Mouse (Mus musculus): ENCODE measurements around the gene Zbtb16.

The Zbtb16 gene

DNA sequence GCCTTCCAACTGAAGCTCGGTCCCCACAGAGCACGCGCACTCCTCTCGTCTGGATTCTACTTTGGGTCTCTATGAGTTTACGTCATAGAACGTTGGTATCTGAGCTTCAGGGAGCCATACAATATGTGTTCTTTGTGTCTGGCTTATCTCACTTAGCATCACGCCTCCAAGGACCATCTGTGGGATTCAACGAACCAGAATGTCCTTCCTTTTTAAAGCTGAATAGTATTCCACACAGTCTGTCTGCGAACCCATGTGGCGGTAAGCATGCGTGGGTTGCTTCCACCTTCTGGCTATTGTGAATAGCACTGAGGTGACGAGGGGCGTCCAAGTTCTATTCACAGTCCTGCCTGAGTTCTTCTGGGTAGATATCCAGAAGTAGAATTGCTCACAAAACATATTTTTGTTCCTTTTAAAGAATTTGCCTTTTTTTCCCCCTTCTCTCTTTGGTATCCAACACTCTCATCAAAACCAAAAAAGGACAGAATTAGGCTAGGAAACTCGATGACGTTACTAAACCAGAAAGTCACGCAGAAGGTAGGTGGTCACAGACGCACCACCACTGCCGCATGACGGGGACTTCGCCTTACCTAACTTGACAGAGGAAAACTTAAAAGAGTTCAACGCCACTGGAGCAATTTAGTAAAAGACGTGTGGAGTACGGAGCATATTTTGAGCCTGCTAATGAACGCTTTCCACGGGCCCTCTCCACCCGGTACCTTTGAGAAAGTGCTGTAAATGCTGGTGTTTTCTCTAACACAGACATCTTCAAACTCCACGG lies 32.4 kb downstream of the Zbtb16 start:
- no peak for DNase-seq (ENCODE audit: low spot score)

DNA sequence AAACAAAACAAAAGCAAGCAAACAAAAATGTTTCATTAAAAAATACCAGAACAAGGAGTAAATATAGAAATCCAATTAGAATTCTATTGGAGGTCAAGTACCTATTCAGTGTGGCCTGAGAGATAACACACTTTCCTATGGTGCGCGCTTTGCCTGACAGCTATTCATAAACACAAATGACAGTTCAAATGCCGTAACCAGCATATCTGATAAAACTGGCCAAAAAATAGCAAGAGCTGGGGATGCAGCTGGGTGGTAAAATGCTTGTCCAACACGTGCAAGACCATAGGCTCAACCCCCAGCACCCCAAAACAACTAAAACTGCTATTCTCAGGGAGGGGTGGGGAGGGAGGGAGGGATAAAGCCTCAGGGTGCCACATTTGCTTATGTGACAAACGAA lies 33.6 kb downstream of the Zbtb16 start:
- DNase-seq (ENCODE audit: low spot score): no peak

GRCm38 (mm10) chr9:48801322-48801721 lies 34.7 kb downstream of the Zbtb16 start:
- no peak for DNase-seq (ENCODE audit: low spot score)

- no peak for DNase-seq (ENCODE audit: low spot score)
Observed at GRCm38 (mm10) chr9:48800627-48801026, 35.4 kb downstream of the Zbtb16 start.

DNA sequence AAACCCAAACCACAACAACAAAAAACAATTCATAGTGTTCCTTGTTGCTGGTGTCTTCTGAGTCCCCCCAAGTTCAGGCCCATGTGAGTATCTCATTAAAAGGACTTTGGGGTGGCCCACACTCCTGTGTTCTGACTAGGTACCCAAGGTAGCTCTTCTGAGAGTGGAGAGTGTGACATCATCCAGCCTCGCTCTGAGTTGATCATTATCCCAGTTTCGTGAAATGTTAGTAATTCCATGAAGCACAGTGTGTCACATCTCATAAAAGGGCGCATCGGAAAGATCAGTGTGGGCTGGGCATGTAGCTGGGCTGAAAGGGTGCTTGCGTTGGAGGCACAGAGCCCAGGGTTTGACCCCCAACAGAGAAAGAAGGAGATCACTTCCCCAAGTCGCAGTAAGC lies 38.0 kb downstream of the Zbtb16 start:
- no peak for DNase-seq (ENCODE audit: low spot score)

DNA sequence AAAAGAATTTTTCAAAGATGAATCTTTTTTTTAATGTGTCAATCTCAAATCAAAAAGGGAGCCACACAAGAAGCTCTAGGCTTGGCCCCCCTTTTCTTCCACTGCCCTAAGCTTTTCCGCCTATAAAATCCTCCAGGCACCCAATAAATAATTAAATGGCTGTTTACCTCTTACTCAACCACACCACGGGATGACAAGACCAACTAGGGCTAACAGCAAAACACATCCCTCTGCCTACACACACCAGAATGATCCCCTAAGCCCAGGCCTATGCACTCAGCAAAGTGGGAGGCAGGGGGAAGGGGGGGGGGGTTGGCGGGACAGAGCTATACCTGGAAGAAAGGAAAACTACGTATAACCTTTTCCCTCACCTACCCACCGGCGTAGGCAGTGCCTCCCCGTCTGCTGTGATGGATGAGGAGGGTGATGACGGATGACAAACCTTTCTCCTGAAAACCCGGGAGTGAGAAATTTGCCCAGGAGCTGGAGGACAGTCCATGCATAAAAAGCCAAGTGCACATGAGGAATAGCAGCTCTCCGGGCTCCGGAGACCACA lies 39.7 kb downstream of the Zbtb16 start:
- no peak for DNase-seq (ENCODE audit: low spot score)

- DNase-seq (ENCODE audit: low spot score): no peak
Observed at GRCm38 (mm10) chr9:48795740-48796139, 40.3 kb downstream of the Zbtb16 start.

- no peak for DNase-seq (ENCODE audit: low spot score)
Observed at GRCm38 (mm10) chr9:48795095-48795494, 40.9 kb downstream of the Zbtb16 start.

- DNase-seq (ENCODE audit: low spot score): no peak
Observed at GRCm38 (mm10) chr9:48794463-48794862, 41.6 kb downstream of the Zbtb16 start.

DNA sequence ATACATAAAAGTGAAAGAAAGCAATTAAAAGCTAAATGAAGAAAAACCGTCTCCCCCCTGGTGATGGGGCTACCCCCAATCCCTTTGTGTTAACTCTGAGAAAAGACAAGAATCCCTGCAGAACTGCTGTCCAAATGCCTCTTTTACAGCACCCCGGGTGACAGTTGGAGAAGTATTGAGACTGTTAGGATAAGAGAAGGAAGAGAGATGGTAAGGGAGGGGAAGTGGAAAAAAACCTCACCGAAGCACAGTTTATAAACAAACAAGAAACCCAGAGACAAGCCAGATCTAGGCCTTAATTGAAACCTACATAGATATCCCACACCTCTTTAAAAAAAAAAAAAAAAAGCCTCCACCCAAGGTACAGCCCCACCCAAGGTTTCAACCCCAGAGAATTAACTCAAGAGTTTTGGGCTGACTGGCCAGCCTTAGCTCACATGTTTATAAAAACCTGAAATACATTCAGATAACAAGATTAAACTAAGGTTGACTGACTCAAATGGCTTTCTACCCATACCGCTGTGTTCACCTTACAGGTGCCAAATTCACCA lies 42.3 kb downstream of the Zbtb16 start:
- no peak for DNase-seq (ENCODE audit: low spot score)

DNA sequence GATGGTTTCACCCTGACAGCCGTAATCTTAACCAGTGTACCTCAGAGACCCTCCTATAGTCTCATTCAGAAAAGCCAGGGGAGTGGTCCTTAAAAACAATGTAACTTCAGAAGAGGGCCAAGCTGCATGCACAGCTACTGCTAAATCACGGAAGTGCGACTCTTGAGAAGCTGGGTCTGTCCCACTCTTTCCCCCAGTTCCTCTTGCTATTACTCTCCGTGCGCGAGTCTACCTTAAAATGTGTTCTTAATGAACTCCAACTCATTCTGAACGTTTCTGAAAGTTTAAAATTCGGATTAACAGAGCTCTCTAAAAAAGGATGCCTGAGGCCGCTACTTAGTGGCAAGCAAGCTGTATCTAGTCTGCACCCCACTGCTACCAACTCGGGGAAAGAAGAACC lies 45.4 kb downstream of the Zbtb16 start:
- no peak for DNase-seq (ENCODE audit: low spot score)

- DNase-seq (ENCODE audit: low spot score): no peak
Observed at GRCm38 (mm10) chr9:48787906-48788410, 48.1 kb downstream of the Zbtb16 start.

GRCm38 (mm10) chr9:48787321-48787720 lies 48.7 kb downstream of the Zbtb16 start:
- DNase-seq (ENCODE audit: low spot score): no peak

DNA sequence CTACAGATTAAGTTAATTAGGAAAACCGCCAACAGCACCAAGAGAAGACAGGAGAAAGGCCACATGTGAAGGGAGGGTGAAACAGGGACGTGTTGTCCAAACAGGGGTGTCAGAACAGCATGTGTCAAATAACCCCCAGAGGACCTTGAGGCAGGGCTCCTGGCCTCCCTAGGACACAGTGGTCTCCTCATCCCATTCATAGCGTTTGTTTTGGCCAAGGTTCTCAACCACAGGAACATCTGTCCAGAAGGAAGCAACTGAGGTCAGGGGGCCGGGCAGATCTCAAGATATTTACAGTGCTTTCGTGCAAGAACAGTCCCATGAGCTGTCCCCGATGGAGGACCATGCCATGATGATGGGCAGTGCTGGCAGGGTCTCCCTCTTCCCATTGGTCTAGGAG lies 49.2 kb downstream of the Zbtb16 start:
- no peak for DNase-seq (ENCODE audit: low spot score)

DNA sequence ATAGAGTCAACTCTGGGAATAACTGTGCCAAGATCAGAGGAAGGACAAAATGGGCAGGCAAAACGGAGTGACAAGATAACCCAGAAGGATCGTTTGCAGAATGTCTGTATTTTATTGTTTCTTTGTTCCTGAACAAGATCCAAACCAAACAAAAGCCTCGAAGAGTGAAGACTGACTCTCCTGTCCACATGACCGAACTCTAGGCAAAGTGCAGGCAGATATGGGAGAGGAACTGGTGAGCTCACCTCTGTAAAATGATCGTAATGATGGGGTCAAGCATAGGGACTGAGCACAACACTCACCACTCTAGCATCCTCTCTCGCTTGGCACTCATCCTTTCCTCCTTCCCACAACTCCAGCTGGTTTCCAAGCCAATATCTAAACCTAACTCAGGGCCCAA lies 51.1 kb downstream of the Zbtb16 start:
- no peak for DNase-seq (ENCODE audit: low spot score)

DNA sequence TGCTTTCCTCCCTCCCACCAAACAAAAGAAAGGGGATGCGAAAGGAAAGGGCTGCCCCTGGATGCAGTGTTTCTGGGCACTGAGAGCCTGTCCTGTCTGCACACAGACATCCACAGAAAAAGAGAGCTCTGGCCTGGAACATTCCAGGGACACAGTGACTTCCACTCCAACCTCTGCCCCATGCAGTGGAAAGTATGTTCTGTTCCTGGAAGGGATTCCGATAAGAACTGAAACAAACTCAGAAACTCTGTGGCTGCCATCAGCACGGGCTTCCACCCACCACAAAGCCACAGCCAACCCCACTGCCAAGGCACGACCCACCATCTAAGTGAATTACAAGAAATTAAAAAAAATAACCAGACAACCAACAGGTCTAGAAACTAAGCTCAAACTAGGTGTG lies 52.7 kb downstream of the Zbtb16 start:
- DNase-seq (ENCODE audit: low spot score): no peak

GRCm38 (mm10) chr9:48782284-48783060 lies 53.5 kb downstream of the Zbtb16 start:
- no peak for DNase-seq (ENCODE audit: low spot score)

- no peak for DNase-seq (ENCODE audit: low spot score)
Observed at GRCm38 (mm10) chr9:48776268-48776667, 59.8 kb downstream of the Zbtb16 start.

DNA sequence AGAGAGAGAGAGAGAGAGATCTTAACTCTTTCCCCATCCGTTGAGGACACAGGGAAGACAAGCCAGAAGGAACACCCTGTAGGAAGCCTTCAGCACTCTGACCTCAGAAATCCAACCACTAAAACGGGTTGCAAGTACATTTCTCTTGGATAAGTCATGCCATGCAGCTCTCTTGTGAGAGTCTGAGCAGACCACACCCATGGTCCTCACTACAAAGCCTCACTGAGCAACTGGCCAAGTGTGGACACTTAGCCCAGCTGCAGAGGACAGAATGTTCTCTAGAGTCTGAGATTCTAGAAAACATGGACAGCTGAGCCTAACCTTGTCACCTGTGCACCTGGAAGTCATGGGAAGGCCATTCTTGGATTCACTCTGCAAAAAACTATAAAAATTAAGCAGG lies 60.5 kb downstream of the Zbtb16 start:
- DNase-seq (ENCODE audit: low spot score): no peak

DNA sequence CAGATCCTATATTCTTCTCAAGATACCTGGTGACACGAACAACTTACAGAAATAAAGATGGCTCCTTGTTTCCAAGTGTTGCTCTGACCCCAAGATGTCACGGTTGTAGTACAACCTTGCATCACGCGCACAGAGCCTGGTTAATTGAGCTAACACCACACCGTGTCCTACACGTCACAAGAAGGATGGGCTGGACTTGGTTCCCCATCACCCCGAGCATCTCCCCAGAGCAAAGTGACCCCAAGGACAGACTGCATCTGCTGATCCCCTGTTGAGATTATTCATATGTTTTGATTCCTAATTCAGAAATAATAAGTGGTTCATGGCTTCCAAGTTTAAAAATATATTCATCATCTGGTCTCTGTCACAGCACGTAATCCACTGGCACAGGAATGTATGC lies 62.3 kb downstream of the Zbtb16 start:
- DNase-seq (ENCODE audit: low spot score): no peak

- DNase-seq (ENCODE audit: low spot score): no peak
Observed at GRCm38 (mm10) chr9:48773130-48773529, 62.9 kb downstream of the Zbtb16 start.

DNA sequence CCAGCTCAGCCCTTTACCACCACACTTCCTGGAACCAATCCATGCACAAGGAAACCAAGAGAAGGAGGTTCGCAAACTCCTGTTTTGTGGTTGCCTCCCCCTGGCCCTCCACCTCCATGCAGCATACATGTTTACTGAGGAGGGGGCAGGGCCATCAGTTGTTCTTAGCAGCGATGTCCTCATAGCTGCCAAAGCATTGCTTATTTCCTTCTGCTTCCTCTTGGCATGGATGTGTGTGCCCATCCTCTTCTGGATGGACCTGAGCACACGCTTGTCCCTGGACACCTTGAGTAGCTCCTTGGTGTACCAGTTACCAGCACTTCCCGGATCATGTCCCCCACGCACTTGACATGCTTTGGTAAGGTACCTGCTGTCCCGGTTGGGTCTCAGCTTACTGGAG lies 64.5 kb downstream of the Zbtb16 start:
- DNase-seq (ENCODE audit: low spot score): no peak

- DNase-seq (ENCODE audit: low spot score): no peak
Observed at GRCm38 (mm10) chr9:48768965-48769364, 67.1 kb downstream of the Zbtb16 start.

Data from urinary bladder, postnatal 25 days (tissue).